Mouse (Mus musculus): ENCODE data around the gene Ildr2. TPM values are rescaled to one million over a fixed set of nuclear protein-coding genes. Genes with fewer than 3 reads are reported as not detected.

Ildr2 gene
- polyA plus RNA-seq, 1 experiment from 2014 or later = 0.77 TPM

DNA sequence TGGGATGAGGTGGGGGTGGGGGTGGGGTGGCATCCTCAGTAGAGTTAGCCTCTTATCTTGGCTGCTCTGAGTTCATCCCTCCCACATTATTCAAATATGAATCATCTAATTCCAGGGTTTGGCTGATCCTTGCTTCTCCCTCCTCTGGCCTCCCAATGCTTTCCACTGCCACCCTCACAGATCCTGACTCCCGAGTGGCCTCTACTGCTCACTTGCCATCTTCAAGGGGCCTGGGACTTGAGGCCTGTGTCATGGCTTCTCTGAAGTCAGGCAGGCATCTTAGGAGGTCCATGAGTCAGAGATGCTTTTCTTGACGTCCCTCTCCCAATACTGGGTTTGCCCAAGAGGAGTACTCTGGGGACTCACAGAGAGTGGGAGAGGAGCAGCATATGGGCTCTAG, 1.7 kb downstream of the Ildr2 start:
- Histone ChIP-seq H3K27me3 (ENCODE audit: control insufficient read depth, insufficient read depth, low read length) (peaks cover 14% of the 10 kb centered on the region), H3K4me3 (ENCODE audit: low read depth, low read length) (no peak overlapping the region), H3K4me1 (ENCODE audit: control insufficient read depth, insufficient read depth, low read length) (no peaks in the 10 kb centered on the region), H3K36me3 (ENCODE audit: control insufficient read depth, insufficient read depth, low read length) (no peaks in the 10 kb centered on the region), H3K27ac (replicated peaks; ENCODE audit: low read depth, low read length) (no peak overlapping the region), H3K9ac (ENCODE audit: low read length) (no peak overlapping the region), H3K4me2 (ENCODE audit: low read depth, severe bottlenecking) (no peak overlapping the region), H3K9me3 (ENCODE audit: control insufficient read depth, low read length) (no peaks in the 10 kb centered on the region)
- ATAC-seq (ENCODE audit: insufficient number of reproducible peaks, low FRiP score, low TSS enrichment, low read depth) (no peak), DNase-seq (ENCODE audit: low spot score) (no peak)
- WGBS = 48% methylated on average over 2 of the region's 2 CpGs

GRCm38 (mm10) chr1:166256302-166256701, 2.4 kb downstream of the Ildr2 start:
- Histone ChIP-seq H3K9ac (ENCODE audit: low read length) (no peak overlapping the region), H3K4me2 (ENCODE audit: low read depth, severe bottlenecking) (no peak overlapping the region), H3K4me1 (ENCODE audit: control insufficient read depth, insufficient read depth, low read length) (no peaks in the 10 kb centered on the region), H3K27ac (replicated peaks; ENCODE audit: low read depth, low read length) (no peak overlapping the region), H3K36me3 (ENCODE audit: control insufficient read depth, insufficient read depth, low read length) (no peaks in the 10 kb centered on the region), H3K4me3 (ENCODE audit: low read depth, low read length) (no peak overlapping the region), H3K27me3 (ENCODE audit: control insufficient read depth, insufficient read depth, low read length) (peaks cover 14% of the 10 kb centered on the region), H3K9me3 (ENCODE audit: control insufficient read depth, low read length) (no peaks in the 10 kb centered on the region)
- DNase-seq (ENCODE audit: low spot score) (no peak), ATAC-seq (ENCODE audit: insufficient number of reproducible peaks, low FRiP score, low TSS enrichment, low read depth) (no peak)
- 22% methylated on average over 6 of the region's 6 CpGs for WGBS

DNA sequence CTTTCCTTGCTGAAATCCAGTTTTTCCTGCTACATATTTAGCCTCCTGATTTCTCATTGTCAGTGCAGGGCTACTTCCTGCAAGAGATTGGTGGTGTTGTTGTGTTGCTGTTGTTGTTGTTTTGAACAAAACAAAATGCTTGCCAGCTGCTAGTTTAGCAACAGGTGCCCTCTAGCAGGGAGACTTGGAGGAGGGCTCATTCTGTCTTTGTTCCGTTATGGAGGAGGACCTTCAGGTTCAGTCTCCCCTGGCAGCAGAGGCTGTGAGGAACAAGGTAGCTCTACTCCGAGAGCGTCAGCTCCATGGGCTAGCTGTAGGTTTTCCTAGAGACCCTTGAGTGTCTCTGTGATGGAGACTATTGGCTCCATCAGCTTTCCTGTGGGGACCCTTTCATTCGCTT, 3.0 kb downstream of the Ildr2 start:
- Histone ChIP-seq H3K4me2 (ENCODE audit: low read depth, severe bottlenecking) (no peak overlapping the region), H3K27me3 (ENCODE audit: control insufficient read depth, insufficient read depth, low read length) (peaks cover 14% of the 10 kb centered on the region), H3K4me1 (ENCODE audit: control insufficient read depth, insufficient read depth, low read length) (no peaks in the 10 kb centered on the region), H3K27ac (replicated peaks; ENCODE audit: low read depth, low read length) (no peak overlapping the region), H3K9ac (ENCODE audit: low read length) (no peak overlapping the region), H3K4me3 (ENCODE audit: low read depth, low read length) (no peak overlapping the region), H3K9me3 (ENCODE audit: control insufficient read depth, low read length) (no peaks in the 10 kb centered on the region), H3K36me3 (ENCODE audit: control insufficient read depth, insufficient read depth, low read length) (no peaks in the 10 kb centered on the region)
- 74% methylated on average over 4 of the region's 4 CpGs for WGBS
- DNase-seq (ENCODE audit: low spot score) = no peak
- ATAC-seq (ENCODE audit: insufficient number of reproducible peaks, low FRiP score, low TSS enrichment, low read depth) = no peak

- DNase-seq (ENCODE audit: low spot score) (no peak), ATAC-seq (ENCODE audit: insufficient number of reproducible peaks, low FRiP score, low TSS enrichment, low read depth) (no peak)
- Histone ChIP-seq H3K4me1 (ENCODE audit: control insufficient read depth, insufficient read depth, low read length) (no peaks in the 10 kb centered on the region), H3K36me3 (ENCODE audit: control insufficient read depth, insufficient read depth, low read length) (no peaks in the 10 kb centered on the region), H3K9me3 (ENCODE audit: control insufficient read depth, low read length) (no peaks in the 10 kb centered on the region), H3K9ac (ENCODE audit: low read length) (no peak overlapping the region), H3K4me2 (ENCODE audit: low read depth, severe bottlenecking) (no peak overlapping the region), H3K27me3 (ENCODE audit: control insufficient read depth, insufficient read depth, low read length) (peaks cover 10% of the 10 kb centered on the region), H3K4me3 (ENCODE audit: low read depth, low read length) (no peak overlapping the region), H3K27ac (replicated peaks; ENCODE audit: low read depth, low read length) (no peak overlapping the region)
- WGBS = 75% methylated on average over 6 of the region's 6 CpGs
Observed at GRCm38 (mm10) chr1:166259526-166259925, 5.6 kb downstream of the Ildr2 start.

DNA sequence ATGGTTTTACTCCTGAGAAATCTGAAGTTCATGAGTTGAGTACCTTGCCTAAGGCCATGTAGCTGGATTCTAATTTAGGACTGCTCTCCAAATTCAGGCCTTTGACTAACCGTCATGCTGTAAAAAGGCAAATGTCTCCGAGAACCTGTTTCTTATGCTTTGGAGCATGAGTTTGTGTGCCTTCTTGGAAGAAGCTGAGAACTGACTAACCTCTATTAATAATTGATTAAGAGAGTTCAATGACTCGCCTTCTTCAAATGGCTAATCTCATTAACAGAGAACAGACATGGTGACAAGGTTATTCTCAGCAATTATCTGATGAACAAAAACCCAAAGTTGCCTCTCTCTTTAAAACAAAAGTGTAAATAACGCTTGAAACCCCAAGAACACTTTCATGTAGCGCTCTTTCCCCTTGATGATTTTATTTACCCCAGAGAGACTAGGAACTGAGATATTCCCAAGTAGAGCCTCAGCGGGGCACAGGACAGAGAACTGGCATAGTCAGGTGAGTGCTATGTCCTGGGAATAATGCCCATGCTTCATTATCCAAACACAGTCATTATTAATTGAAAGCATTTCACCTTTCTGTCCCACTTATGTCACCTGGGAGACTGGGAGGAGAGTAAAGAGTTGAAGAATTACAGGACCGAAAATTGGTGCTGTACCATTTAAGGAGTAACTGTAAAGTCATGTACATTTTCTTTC, 12.2 kb downstream of the Ildr2 start:
- Histone ChIP-seq H3K36me3 (ENCODE audit: control insufficient read depth, insufficient read depth, low read length) (no peaks in the 10 kb centered on the region), H3K4me1 (ENCODE audit: control insufficient read depth, insufficient read depth, low read length) (no peaks in the 10 kb centered on the region), H3K4me2 (ENCODE audit: low read depth, severe bottlenecking) (no peak overlapping the region), H3K27ac (replicated peaks; ENCODE audit: low read depth, low read length) (no peak overlapping the region), H3K9ac (ENCODE audit: low read length) (no peak overlapping the region), H3K27me3 (ENCODE audit: control insufficient read depth, insufficient read depth, low read length) (no peaks in the 10 kb centered on the region), H3K9me3 (ENCODE audit: control insufficient read depth, low read length) (no peaks in the 10 kb centered on the region), H3K4me3 (ENCODE audit: low read depth, low read length) (no peak overlapping the region)
- ATAC-seq (ENCODE audit: insufficient number of reproducible peaks, low FRiP score, low TSS enrichment, low read depth) = no peak
- 90% methylated on average over 7 of the region's 7 CpGs for WGBS
- DNase-seq (ENCODE audit: low spot score) = no peak

DNA sequence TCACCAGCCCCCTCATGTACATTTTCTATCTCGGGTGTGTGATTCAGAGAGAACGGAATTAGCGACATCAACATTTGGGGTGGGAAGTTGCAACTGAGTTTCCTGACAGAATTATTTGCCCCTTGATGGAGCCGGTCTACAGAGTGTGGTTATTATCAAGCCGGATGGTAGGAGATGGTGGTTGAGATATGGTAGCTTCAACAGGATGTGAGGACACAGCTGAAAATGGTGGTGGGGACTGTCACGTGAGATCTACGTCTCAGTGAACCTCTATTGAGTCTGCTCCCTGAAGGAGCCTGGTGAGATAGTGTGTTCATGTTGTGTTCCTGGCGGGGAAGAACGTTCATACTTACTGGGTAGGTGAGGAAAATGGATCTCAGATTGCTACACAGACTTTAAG, 13.0 kb downstream of the Ildr2 start:
- Histone ChIP-seq H3K27ac (replicated peaks; ENCODE audit: low read depth, low read length) (no peak overlapping the region), H3K4me2 (ENCODE audit: low read depth, severe bottlenecking) (no peak overlapping the region), H3K9me3 (ENCODE audit: control insufficient read depth, low read length) (no peaks in the 10 kb centered on the region), H3K4me1 (ENCODE audit: control insufficient read depth, insufficient read depth, low read length) (no peaks in the 10 kb centered on the region), H3K27me3 (ENCODE audit: control insufficient read depth, insufficient read depth, low read length) (no peaks in the 10 kb centered on the region), H3K9ac (ENCODE audit: low read length) (no peak overlapping the region), H3K4me3 (ENCODE audit: low read depth, low read length) (no peak overlapping the region), H3K36me3 (ENCODE audit: control insufficient read depth, insufficient read depth, low read length) (no peaks in the 10 kb centered on the region)
- DNase-seq (ENCODE audit: low spot score) (no peak), ATAC-seq (ENCODE audit: insufficient number of reproducible peaks, low FRiP score, low TSS enrichment, low read depth) (no peak)
- WGBS = 93% methylated on average over 9 of the region's 9 CpGs

- H3K4me2 ChIP-seq (ENCODE audit: low read depth, severe bottlenecking) = no peak overlapping the region
- H3K27ac ChIP-seq (replicated peaks; ENCODE audit: low read depth, low read length) = no peak overlapping the region
- no peaks in the 10 kb centered on the region for H3K4me1 ChIP-seq (ENCODE audit: control insufficient read depth, insufficient read depth, low read length)
- H3K4me3 ChIP-seq (ENCODE audit: low read depth, low read length) = no peak overlapping the region
- H3K9ac ChIP-seq (ENCODE audit: low read length) = no peak overlapping the region
- DNase-seq (ENCODE audit: low spot score) (no peak), ATAC-seq (ENCODE audit: insufficient number of reproducible peaks, low FRiP score, low TSS enrichment, low read depth) (no peak)
- 94% methylated on average over 5 of the region's 5 CpGs for WGBS
- no peaks in the 10 kb centered on the region for H3K9me3 ChIP-seq (ENCODE audit: control insufficient read depth, low read length)
- H3K27me3 ChIP-seq (ENCODE audit: control insufficient read depth, insufficient read depth, low read length) = no peaks in the 10 kb centered on the region
- no peaks in the 10 kb centered on the region for H3K36me3 ChIP-seq (ENCODE audit: control insufficient read depth, insufficient read depth, low read length)
Observed at GRCm38 (mm10) chr1:166268218-166268617, 14.3 kb downstream of the Ildr2 start.

DNA sequence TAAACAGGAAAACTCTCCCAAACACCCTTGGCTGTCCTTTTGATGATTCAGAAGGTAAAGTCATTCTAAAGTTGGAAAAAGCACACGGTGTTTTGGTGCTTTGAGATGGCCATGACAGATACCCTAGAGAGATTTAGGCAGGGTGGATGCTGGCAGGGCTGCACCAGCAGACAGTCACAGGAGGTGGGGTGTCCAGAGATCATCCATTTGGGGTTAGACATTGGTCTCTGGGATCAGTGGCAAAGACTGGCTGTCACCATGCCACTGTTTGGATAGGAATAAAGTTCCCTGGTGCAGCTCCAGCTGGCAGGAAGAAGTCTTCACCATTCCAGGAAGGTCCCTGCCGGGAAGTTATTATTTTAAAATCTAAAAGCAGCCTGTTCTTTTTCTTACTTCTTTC, 24.8 kb downstream of the Ildr2 start:
- DNase-seq (ENCODE audit: low spot score) = no peak
- Histone ChIP-seq H3K9ac (ENCODE audit: low read length) (no peak overlapping the region), H3K27me3 (ENCODE audit: control insufficient read depth, insufficient read depth, low read length) (no peaks in the 10 kb centered on the region), H3K4me2 (ENCODE audit: low read depth, severe bottlenecking) (no peak overlapping the region), H3K9me3 (ENCODE audit: control insufficient read depth, low read length) (no peaks in the 10 kb centered on the region), H3K36me3 (ENCODE audit: control insufficient read depth, insufficient read depth, low read length) (no peaks in the 10 kb centered on the region), H3K4me3 (ENCODE audit: low read depth, low read length) (no peak overlapping the region), H3K27ac (replicated peaks; ENCODE audit: low read depth, low read length) (no peak overlapping the region), H3K4me1 (ENCODE audit: control insufficient read depth, insufficient read depth, low read length) (peaks cover 32% of the 10 kb centered on the region)
- no peak for ATAC-seq (ENCODE audit: insufficient number of reproducible peaks, low FRiP score, low TSS enrichment, low read depth)
- 56% methylated on average over 2 of the region's 2 CpGs for WGBS
